Comparison of ENCODE assay signal across 24 mouse cellular contexts in genomic region chr17:30512531-30512930, GRCm38 (mm10).
DNase-seq lines count a peak whose midpoint lies in the region; ATAC-seq and TF ChIP-seq lines count a peak whose summit lies in the region.
"Had no signal": no experiment of that assay in that cellular context is flagged by ENCODE, and none has a peak within 500 bp of the region (broad histone marks: within the 10 kb centered on the region; RNA-seq: fewer than 3 reads in every experiment).

No protein-coding gene starts in this region.

- no peaks in the 10 kb centered on the region for H3K9me3 ChIP-seq in intestine, postnatal 0 days (ENCODE audit: control insufficient read depth)
- H3K9me3 ChIP-seq in intestine, embryonic 16.5 days (ENCODE audit: control insufficient read depth, low read length) = no peaks in the 10 kb centered on the region
- H3K9me3 ChIP-seq: embryonic facial prominence, embryonic 10.5 days; embryonic facial prominence, embryonic 12.5 days; forebrain, embryonic 13.5 days; forebrain, embryonic 15.5 days; G1E had no signal

- DNase-seq in cerebellum, adult 9-10 months = peak; percentile 29
- DNase-seq in testis, postnatal 10 days (ENCODE audit: low spot score) = peak; percentile 27
- DNase-seq in testis, postnatal 14 days (ENCODE audit: low spot score) = no peak
- DNase-seq: adrenal gland, adult 8-10 months; adrenal gland, postnatal 14 days; adrenal gland, postnatal 36 days; B cell, adult 2 months; cerebellum, adult 11 months; cerebellum, adult 18-20 months; cerebellum, adult 8-10 months; cerebellum, postnatal 10 days; forebrain, postnatal 0 days had no signal

- H3K27me3 ChIP-seq in intestine, postnatal 0 days (replicated peaks; ENCODE audit: control insufficient read depth, insufficient read depth, low read length) = no peaks in the 10 kb centered on the region
- H3K27me3 ChIP-seq in intestine, embryonic 16.5 days (replicated peaks; ENCODE audit: control insufficient read depth, insufficient read depth, low read length) = no peaks in the 10 kb centered on the region
- H3K27me3 ChIP-seq: CH12.LX; embryonic facial prominence, embryonic 12.5 days; forebrain, embryonic 13.5 days; forebrain, embryonic 15.5 days; Patski had no signal

- ATAC-seq in cerebellum, adult (ENCODE audit: insufficient number of reproducible peaks, low FRiP score, low TSS enrichment) = no peak
- ATAC-seq in intestine, postnatal 0 days = no peak
- ATAC-seq in intestine, embryonic 16.5 days = no peak
- ATAC-seq: activated CD4-positive, CD25-positive, alpha-beta regulatory T cell, adult 4 months; CD4-positive, CD25-positive, alpha-beta regulatory T cell, adult 4 months; forebrain, embryonic 13.5 days; forebrain, embryonic 15.5 days; forebrain, postnatal 0 days; Patski had no signal

- H3K27ac ChIP-seq in intestine, postnatal 0 days (ENCODE audit: low read depth, low read length) = 0 out of 2 replicates have a peak overlapping the region, but pooled peaks have one; percentile 2
- H3K27ac ChIP-seq in intestine, embryonic 16.5 days (ENCODE audit: low read length) = no peak overlapping the region
- H3K27ac ChIP-seq: embryonic facial prominence, embryonic 10.5 days; embryonic facial prominence, embryonic 12.5 days; forebrain, embryonic 13.5 days; forebrain, embryonic 15.5 days had no signal

- peaks cover 14% of the 10 kb centered on the region; the same call in 1 of the 2 replicates for H3K36me3 ChIP-seq in intestine, postnatal 0 days (ENCODE audit: control insufficient read depth, insufficient read depth)
- no peaks in the 10 kb centered on the region for H3K36me3 ChIP-seq in intestine, embryonic 16.5 days (ENCODE audit: control insufficient read depth, insufficient read depth, low read length)

- 66% methylated on average over 7 of the region's 7 CpGs for WGBS in intestine, postnatal 0 days
- WGBS in intestine, embryonic 16.5 days = 68% methylated on average over 7 of the region's 7 CpGs

- no peaks in the 10 kb centered on the region; the same call in none of the 2 replicates for H3K4me1 ChIP-seq in intestine, postnatal 0 days (replicated peaks; ENCODE audit: control insufficient read depth, insufficient read depth, low read length)
- peaks cover 14% of the 10 kb centered on the region; the same call in 1 of the 2 replicates for H3K4me1 ChIP-seq in intestine, embryonic 16.5 days (ENCODE audit: control insufficient read depth, insufficient read depth, low read length)
- H3K4me1 ChIP-seq: embryonic facial prominence, embryonic 12.5 days had no signal

- H3K4me2 ChIP-seq in intestine, postnatal 0 days (replicated peaks; ENCODE audit: low read depth) = no peak overlapping the region
- H3K4me2 ChIP-seq in intestine, embryonic 16.5 days (ENCODE audit: low read depth, low read length) = no peak overlapping the region
- H3K4me2 ChIP-seq: embryonic facial prominence, embryonic 12.5 days; forebrain, embryonic 13.5 days; forebrain, embryonic 15.5 days had no signal

- no peak for TF ChIP-seq CTCF in intestine, postnatal 0 days (IDR thresholded peaks at IDR 0.05; ENCODE audit: low read depth)

- no peak overlapping the region for H3K9ac ChIP-seq in intestine, postnatal 0 days (ENCODE audit: low read depth, low read length)
- H3K9ac ChIP-seq in intestine, embryonic 16.5 days (ENCODE audit: low read depth, low read length) = no peak overlapping the region
- H3K9ac ChIP-seq: embryonic facial prominence, embryonic 12.5 days; forebrain, embryonic 13.5 days; forebrain, embryonic 15.5 days; forebrain, postnatal 0 days had no signal

- H3K4me3 ChIP-seq in intestine, postnatal 0 days (ENCODE audit: low read depth, low read length) = no peak overlapping the region
- H3K4me3 ChIP-seq in intestine, embryonic 16.5 days (ENCODE audit: low read length) = no peak overlapping the region
- H3K4me3 ChIP-seq: embryonic facial prominence, embryonic 10.5 days; embryonic facial prominence, embryonic 12.5 days; forebrain, embryonic 13.5 days; forebrain, embryonic 15.5 days had no signal
